Mouse (Mus musculus) embryonic facial prominence, embryonic 11.5 days (tissue): ENCODE measurements at regions not wholly inside any gene's neighbourhood (a gene's known extent, or its start where the extent isn't known, plus 50 kb on each side); places are given as distances from the start of the nearest gene placed in this dataset.

Experiments used
- ATAC-seq: fragments of 200-750 bp; cut with Nextera tagmentation; replicated peaks from 2 replicates; pipeline ENCODE4 v1.8.0; 2017; ENCODE audit warnings: low read depth; ENCODE audit not compliant: insufficient number of reproducible peaks, low FRiP score, low TSS enrichment
- DNase-seq: peaks from one replicate; pipeline ENCODE4 v3.0.0-alpha.2; 2015; ENCODE audit warnings: low spot score
- H3K27ac ChIP-seq: fragments of 300-500 bp; sonication (generic); replicated peaks from 2 replicates; pipeline ENCODE4 v1.5.1; 2014; ENCODE audit warnings: mild to moderate bottlenecking, low read depth, low read length, control low read depth
- H3K27me3 ChIP-seq: fragments of 300-500 bp; sonication (generic); 2 replicates; pipeline ENCODE4 v1.6.1; 2014; ENCODE audit warnings: mild to moderate bottlenecking, low read length, moderate library complexity, mixed read lengths; ENCODE audit not compliant: control insufficient read depth, insufficient read depth
- H3K36me3 ChIP-seq: fragments of 300-500 bp; sonication (generic); replicated peaks from 2 replicates; pipeline ENCODE4 v1.6.1; 2014; ENCODE audit warnings: low read depth, mild to moderate bottlenecking, low read length, moderate library complexity, mixed read lengths; ENCODE audit not compliant: control insufficient read depth, insufficient read depth
- H3K4me1 ChIP-seq: fragments of 300-500 bp; sonication (generic); 2 replicates; pipeline ENCODE4 v1.6.1; 2014; ENCODE audit warnings: low read length, mixed read lengths; ENCODE audit not compliant: control insufficient read depth, insufficient read depth
- H3K4me2 ChIP-seq: fragments of 300-500 bp; sonication (generic); 2 replicates; pipeline ENCODE4 v1.6.1; 2014; ENCODE audit warnings: low read depth, mild to moderate bottlenecking, control low read depth, low read length, moderate library complexity
- H3K4me3 ChIP-seq: fragments of 300-500 bp; sonication (generic); 2 replicates; pipeline ENCODE4 v1.5.1; 2014; ENCODE audit warnings: low read depth, low read length, control low read depth
- H3K9ac ChIP-seq: fragments of 300-500 bp; sonication (generic); replicated peaks from 2 replicates; pipeline ENCODE4 v1.6.1; 2014; ENCODE audit warnings: mild to moderate bottlenecking, control low read depth, low read length
- H3K9me3 ChIP-seq: fragments of 300-500 bp; sonication (generic); replicated peaks from 2 replicates; pipeline ENCODE4 v1.6.1; 2016; ENCODE audit warnings: mild to moderate bottlenecking, low read length, inconsistent platforms, mixed read lengths; ENCODE audit not compliant: control insufficient read depth
- WGBS: fragments of 180-500 bp; shearing (Covaris S2); extraction: QIAGEN DNeasy Blood & Tissue Kit; methylation state at CpG from one replicate; pipeline ENCODE4 v1.1.7; 2014; 5-methylcytosine and 5-hydroxymethylcytosine counted together

GRCm38 (mm10) chr13:44100125-44101067, 315.8 kb downstream of the Cd83 start:
- H3K36me3 ChIP-seq, result no peaks in the 10 kb centered on the region
- no peak overlapping the region; the same call in 1 of the 2 replicates for H3K4me3 ChIP-seq
- DNase-seq, result peak; percentile 78
- no peaks in the 10 kb centered on the region for H3K9me3 ChIP-seq
- no peaks in the 10 kb centered on the region for H3K27me3 ChIP-seq
- H3K9ac ChIP-seq, result peak overlapping the region; percentile 29; the same call in 1 of the 2 replicates
- no peaks in the 10 kb centered on the region; the same call in 1 of the 2 replicates for H3K4me1 ChIP-seq
- ATAC-seq, result peak; percentile 87
- no peak overlapping the region for H3K27ac ChIP-seq
- 18% methylated on average over 21 of the region's 21 CpGs for WGBS
- peak overlapping the region; percentile 35 for H3K4me2 ChIP-seq

- H3K4me2 ChIP-seq, result peak overlapping the region; percentile 35
- H3K27ac ChIP-seq, result no peak overlapping the region
- H3K27me3 ChIP-seq, result no peaks in the 10 kb centered on the region
- H3K9me3 ChIP-seq, result no peaks in the 10 kb centered on the region
- DNase-seq (peak; percentile 28), ATAC-seq (no peak)
- peak overlapping the region; percentile 29; the same call in 1 of the 2 replicates for H3K9ac ChIP-seq
- no peaks in the 10 kb centered on the region for H3K36me3 ChIP-seq
- H3K4me3 ChIP-seq, result no peak overlapping the region
- 8% methylated on average over 6 of the region's 6 CpGs for WGBS
- no peaks in the 10 kb centered on the region; the same call in 1 of the 2 replicates for H3K4me1 ChIP-seq
These were observed 316.6 kb downstream of the Cd83 start for GRCm38 (mm10) chr13:44101161-44101560.

GRCm38 (mm10) chr13:44101806-44102205, 317.2 kb downstream of the Cd83 start:
- no peaks in the 10 kb centered on the region for H3K9me3 ChIP-seq
- ATAC-seq, result no peak
- no peak overlapping the region for H3K27ac ChIP-seq
- no peaks in the 10 kb centered on the region; the same call in 1 of the 2 replicates for H3K4me1 ChIP-seq
- H3K4me2 ChIP-seq, result no peak overlapping the region
- DNase-seq, result no peak
- no peak overlapping the region for H3K4me3 ChIP-seq
- WGBS, result 78% methylated on average over 6 of the region's 6 CpGs
- no peaks in the 10 kb centered on the region for H3K27me3 ChIP-seq
- no peak overlapping the region for H3K9ac ChIP-seq
- no peaks in the 10 kb centered on the region for H3K36me3 ChIP-seq

- Histone ChIP-seq H3K27ac (no peak overlapping the region), H3K36me3 (no peaks in the 10 kb centered on the region), H3K4me3 (no peak overlapping the region), H3K9me3 (no peaks in the 10 kb centered on the region), H3K27me3 (no peaks in the 10 kb centered on the region), H3K9ac (no peak overlapping the region), H3K4me2 (no peak overlapping the region), H3K4me1 (no peaks in the 10 kb centered on the region; the same call in 1 of the 2 replicates)
- no peak for ATAC-seq
- DNase-seq, result no peak
- 82% methylated on average over 4 of the region's 4 CpGs for WGBS
These were observed 317.7 kb downstream of the Cd83 start for GRCm38 (mm10) chr13:44102257-44102656.

GRCm38 (mm10) chr13:44103340-44103739, 318.8 kb downstream of the Cd83 start:
- Histone ChIP-seq H3K27ac (no peak overlapping the region), H3K9ac (no peak overlapping the region), H3K4me3 (no peak overlapping the region), H3K4me2 (no peak overlapping the region), H3K27me3 (no peaks in the 10 kb centered on the region), H3K4me1 (no peaks in the 10 kb centered on the region; the same call in 1 of the 2 replicates), H3K36me3 (no peaks in the 10 kb centered on the region), H3K9me3 (no peaks in the 10 kb centered on the region)
- 93% methylated on average over 7 of the region's 7 CpGs for WGBS
- DNase-seq, result no peak
- ATAC-seq, result no peak

- DNase-seq (no peak), ATAC-seq (no peak)
- Histone ChIP-seq H3K27ac (no peak overlapping the region), H3K4me2 (no peak overlapping the region), H3K4me3 (no peak overlapping the region), H3K27me3 (no peaks in the 10 kb centered on the region), H3K36me3 (no peaks in the 10 kb centered on the region), H3K9me3 (no peaks in the 10 kb centered on the region), H3K4me1 (no peaks in the 10 kb centered on the region; the same call in 1 of the 2 replicates), H3K9ac (no peak overlapping the region)
- 33% methylated on average over 5 of the region's 5 CpGs for WGBS
These were observed 320.6 kb downstream of the Cd83 start for GRCm38 (mm10) chr13:44105161-44105560.

GRCm38 (mm10) chr13:44108695-44109094, 324.1 kb downstream of the Cd83 start:
- Histone ChIP-seq H3K27ac (no peak overlapping the region), H3K36me3 (no peaks in the 10 kb centered on the region), H3K4me2 (no peak overlapping the region), H3K27me3 (no peaks in the 10 kb centered on the region), H3K4me3 (no peak overlapping the region), H3K9me3 (no peaks in the 10 kb centered on the region), H3K4me1 (no peaks in the 10 kb centered on the region), H3K9ac (no peak overlapping the region)
- 77% methylated on average over 11 of the region's 11 CpGs for WGBS
- ATAC-seq (no peak), DNase-seq (no peak)

GRCm38 (mm10) chr13:44113043-44113442, 328.5 kb downstream of the Cd83 start:
- H3K9me3 ChIP-seq, result no peaks in the 10 kb centered on the region
- H3K9ac ChIP-seq, result no peak overlapping the region
- H3K4me2 ChIP-seq, result no peak overlapping the region
- 92% methylated on average over 5 of the region's 5 CpGs for WGBS
- no peak for ATAC-seq
- no peak for DNase-seq
- H3K36me3 ChIP-seq, result no peaks in the 10 kb centered on the region
- no peaks in the 10 kb centered on the region for H3K27me3 ChIP-seq
- H3K4me3 ChIP-seq, result no peak overlapping the region
- H3K4me1 ChIP-seq, result no peaks in the 10 kb centered on the region
- no peak overlapping the region for H3K27ac ChIP-seq
